Mouse (Mus musculus) 416B (cell line): ENCODE measurements around the gene Tcf15.
A peak's percentile ranks its signal among the peaks of the same experiment; 100 is the strongest.

Experiments used
- DNase-seq: peaks from one replicate; pipeline ENCODE4 v3.0.0; 2011; ENCODE audit warnings: low read depth

Tcf15 gene

DNA sequence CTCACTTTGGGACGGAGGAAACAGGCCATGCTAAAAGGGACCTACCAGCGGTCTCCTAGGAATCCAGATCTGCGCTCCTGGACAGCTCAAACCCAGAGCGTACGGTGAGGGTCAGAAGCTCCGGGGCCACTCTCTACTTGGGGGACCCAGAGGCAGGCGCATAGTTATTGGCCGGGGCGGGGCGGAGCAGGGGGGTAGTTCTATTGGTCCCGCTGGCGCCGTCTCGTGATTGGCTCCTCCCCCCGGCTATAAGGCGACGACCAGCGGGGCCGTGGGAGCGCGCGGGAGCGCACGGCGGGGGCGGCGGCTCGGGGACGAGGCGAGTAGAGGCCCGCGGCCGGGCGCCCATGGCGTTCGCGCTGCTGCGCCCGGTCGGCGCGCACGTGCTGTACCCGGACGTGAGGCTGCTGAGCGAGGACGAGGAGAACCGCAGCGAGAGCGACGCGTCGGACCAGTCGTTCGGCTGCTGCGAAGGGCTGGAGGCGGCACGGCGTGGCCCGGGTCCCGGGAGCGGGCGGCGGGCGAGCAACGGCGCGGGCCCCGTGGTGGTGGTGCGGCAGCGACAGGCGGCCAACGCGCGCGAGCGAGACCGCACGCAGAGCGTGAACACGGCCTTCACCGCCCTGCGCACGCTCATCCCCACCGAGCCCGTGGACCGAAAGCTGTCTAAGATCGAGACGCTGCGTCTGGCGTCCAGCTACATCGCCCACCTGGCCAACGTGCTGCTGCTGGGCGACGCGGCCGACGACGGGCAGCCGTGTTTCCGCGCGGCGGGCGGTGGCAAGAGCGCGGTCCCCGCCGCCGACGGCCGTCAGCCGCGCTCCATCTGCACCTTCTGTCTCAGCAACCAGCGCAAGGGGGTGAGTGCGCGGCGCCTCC, at the start of gene Tcf15:
TSS of gene Tcf15 (plus strand) at position 283 of the 879 bp plus-strand sequence.
- DNase-seq = no peak

DNA sequence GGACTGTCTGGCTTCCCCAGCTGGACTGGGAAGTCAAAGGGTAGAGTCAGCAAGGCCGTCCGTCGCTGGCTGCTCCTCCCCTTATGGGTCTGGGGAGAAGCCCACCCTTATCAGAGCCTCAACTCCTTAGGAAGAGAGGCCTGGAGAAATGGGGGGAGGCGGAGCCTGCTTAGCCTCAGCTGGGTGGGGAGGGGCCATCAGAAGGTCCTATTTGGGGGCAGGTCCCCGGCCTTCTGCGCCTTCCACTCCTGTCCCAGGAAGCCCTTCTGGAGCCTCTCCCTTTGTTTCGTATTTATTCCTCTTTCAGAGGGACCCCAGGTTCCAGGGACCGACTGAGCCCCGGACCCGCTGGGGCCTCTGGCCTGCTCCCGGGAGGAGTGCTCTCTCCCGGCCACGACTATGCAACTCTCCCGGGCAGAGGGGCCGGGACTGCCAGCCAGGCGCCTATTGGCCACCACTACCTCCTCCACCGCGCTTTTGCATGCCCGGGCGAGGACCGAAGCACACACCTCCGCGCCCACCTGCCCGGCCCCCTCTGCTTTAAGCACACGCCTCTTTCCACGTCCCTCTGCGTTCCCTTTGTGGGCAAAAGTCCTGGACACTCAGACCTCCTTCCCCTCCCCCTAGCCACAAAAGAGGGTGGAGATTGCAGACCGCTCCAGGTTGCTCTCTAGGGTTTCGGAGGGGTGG, 48.4 kb upstream of the Tcf15 start:
- no peak for DNase-seq

DNA sequence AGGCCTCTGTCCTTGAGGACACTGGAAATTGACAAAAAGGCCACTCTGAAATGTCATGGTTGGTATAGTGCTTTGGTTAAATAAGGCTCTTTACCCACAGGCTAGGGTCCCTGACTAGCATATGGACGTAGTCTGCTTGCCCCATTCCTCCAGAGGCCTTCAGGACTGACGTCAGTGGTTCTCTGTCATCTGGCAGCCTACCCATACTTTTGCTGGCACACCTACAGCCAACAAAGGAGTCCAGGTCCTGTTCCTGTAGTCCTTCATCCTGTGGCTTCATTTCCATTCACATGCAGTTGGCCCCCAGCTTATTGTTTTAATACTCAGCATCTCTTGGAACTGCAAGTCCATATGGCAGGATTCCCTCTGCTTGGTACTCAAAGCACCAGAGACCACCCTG, 46.4 kb upstream of the Tcf15 start:
- no peak for DNase-seq

DNA sequence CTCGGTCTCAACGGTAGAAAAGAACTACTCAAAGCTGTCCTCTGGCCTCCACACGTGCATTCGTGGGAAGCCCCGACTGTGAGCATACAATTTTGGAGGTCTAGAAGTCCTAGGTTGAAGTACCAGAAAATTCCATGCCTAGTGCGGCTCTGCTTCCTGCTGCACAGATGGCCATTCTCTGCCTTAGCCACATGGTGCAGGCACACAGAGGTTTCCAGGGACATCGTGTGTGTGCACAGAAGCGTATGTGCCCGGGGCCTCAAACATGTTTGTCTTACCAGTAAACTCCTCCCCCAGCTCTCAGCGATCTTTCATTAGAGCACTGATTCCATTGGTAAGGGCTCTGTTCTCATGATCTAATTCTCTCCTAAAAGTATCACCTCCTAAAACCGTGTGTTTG, 45.4 kb upstream of the Tcf15 start:
- no peak for DNase-seq

- DNase-seq = no peak
Measured at GRCm38 (mm10) chr2:152099538-152099937, 43.8 kb upstream of the Tcf15 start.

- DNase-seq = no peak
Measured at GRCm38 (mm10) chr2:152101761-152102160, 41.6 kb upstream of the Tcf15 start.

DNA sequence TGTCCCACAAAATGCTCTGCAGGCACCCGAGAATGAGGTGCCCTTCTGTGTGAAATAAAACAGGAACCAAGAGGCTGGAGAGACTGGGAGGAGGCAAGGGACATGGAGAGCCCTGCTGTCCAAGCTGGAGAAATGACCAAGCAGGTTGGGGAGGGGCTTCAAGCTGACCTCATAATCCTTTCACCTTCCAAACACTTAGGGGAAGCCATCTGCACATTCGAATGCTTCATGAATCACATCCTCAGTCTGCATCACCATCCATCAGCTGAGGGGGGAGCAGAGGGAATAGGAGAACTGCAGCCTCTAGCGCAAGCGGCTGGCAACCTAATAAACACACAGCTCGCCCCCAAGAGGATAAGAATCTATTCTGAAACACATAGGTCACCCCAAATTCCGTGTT, 41.0 kb upstream of the Tcf15 start:
- DNase-seq = no peak

DNA sequence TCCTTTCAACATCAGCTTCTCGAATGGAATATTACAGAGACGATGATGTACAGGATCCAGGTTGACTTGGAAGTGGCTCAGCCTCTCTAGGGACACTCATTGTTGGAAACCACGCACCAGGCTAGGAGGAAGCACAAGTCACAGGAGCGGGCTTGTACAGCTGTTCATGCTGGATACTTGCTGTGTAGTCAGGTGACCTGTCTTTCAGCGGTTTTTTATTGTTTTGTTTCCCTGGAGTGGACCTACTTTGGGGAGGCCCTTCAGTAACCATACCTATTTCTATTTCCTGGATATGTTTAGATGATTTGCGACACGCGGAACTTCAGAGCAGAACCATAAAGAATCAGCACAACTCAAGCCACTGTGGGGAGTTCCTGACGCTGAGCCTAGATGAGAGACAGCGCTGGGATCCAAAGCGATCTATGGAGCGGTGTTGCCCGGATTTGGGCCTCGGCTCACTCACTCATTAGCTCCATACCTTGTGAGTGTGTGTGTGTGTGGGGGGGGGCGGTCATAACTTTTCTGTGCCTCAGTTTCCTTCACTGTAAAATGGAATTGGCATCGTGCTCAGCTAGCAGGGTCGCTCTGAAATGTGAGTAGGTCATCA, 38.5 kb upstream of the Tcf15 start:
- DNase-seq = peak; percentile 58

- DNase-seq = peak; percentile 94
Measured at GRCm38 (mm10) chr2:152105318-152106224, 37.8 kb upstream of the Tcf15 start, which contains the start of gene Srxn1. Srxn1 (plus strand) TSS chr2:152105516.

- peak; percentile 37 for DNase-seq
Measured at GRCm38 (mm10) chr2:152106225-152106595, 37.2 kb upstream of the Tcf15 start.

- no peak for DNase-seq
Measured at GRCm38 (mm10) chr2:152106597-152106996, 36.8 kb upstream of the Tcf15 start.

- DNase-seq = no peak
Measured at GRCm38 (mm10) chr2:152108702-152109101, 34.7 kb upstream of the Tcf15 start.

DNA sequence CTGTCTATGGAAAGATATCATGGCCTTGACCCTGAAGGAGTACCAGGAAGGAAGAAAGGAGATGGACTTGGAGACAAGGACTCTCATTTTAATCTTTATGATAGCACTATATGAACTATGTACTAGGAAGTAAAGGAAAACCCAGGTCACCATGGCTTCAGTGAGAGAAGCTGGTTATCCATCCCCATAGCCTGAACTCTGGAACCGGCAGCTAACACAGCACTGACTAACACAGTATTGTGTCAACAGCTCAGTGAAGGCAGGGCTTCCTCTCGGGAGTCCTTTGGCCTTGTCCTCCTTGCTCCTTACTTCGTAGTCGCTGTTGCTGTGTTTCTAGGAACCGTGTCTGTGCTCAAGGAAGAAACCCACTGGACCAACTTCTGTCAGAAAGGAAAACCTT, 34.0 kb upstream of the Tcf15 start:
- no peak for DNase-seq

DNA sequence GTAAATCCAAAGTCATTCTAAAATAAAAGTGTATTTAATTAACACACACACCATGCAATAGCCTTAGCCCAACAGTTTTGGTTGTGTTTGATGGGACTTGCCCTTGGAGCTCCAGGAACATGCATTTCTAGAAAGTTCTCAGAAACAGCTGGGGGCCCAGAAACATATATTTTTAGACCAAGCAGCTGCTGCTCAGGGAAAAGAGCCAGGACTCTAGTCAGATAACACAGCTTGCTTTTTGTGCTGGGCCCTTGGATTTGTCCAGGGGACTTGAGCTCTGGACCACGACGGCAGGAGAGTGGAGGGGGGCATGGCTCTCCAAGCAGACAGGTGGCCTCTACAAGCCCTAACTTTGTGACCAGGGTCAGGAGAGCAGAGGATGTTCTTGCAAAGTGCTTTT, 32.0 kb upstream of the Tcf15 start:
- DNase-seq = no peak

DNA sequence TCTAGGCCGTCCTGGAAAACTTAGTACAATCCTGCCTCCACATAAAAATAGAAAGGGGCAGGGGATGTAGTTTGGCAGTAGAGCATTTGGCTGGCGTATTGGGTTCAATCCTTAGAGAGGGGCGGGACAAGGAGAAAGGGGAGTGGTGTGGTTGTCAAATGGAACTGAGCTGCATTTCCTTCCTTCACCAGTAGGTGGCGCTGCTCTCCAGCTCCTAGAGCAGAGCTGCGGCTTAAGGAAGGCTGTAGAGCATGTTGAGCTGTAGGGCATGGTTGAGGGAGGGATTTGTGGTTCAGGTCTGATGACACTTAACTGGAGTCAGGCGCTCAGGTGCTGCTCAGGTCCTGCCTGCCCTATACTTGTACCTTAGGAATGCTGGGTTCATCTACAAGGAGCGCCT, 31.4 kb upstream of the Tcf15 start:
- peak; percentile 90 for DNase-seq

DNA sequence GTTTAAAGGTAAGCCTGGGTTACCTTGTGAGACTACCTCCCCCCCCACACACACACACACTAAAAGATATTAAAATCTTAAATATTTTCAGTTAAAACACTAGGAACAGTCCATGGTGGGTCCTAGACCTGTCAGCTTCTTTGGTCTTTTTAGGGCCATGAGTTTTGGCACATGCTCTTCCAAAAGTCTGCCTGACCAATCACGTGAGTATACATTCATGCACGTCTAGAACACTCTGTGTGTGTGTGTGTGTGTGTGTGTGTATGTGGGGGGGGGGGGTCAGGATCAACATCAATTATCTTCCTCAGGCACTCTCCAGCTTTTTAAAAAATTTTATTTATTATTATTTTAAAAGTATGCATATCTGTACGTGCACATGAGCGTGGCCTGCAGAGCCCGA, 30.9 kb upstream of the Tcf15 start:
- no peak for DNase-seq

DNA sequence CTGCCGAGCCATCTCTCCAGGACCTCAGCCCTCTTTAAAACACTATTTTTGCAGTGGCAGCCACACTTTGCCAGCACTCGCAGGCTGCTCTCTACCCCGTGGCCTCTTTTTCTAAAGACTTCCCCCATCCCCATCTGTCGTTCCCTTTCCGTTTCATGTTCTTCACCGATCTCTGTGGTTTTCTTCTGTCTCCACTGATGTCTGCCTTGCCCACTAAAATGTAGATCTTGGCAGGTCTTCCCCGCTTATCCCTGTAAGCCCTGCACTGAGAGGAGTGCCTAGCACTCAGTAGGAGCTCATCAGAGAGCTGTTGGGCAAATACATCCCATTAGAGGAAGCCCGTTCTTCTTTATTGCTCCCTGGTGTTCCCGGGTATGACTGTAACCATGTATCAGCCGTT, 30.4 kb upstream of the Tcf15 start:
- no peak for DNase-seq

- no peak for DNase-seq
Measured at GRCm38 (mm10) chr2:152114057-152114975, 29.0 kb upstream of the Tcf15 start.

- DNase-seq = no peak
Measured at GRCm38 (mm10) chr2:152117694-152118093, 25.7 kb upstream of the Tcf15 start.

- DNase-seq = no peak
Measured at GRCm38 (mm10) chr2:152119228-152119865, 24.0 kb upstream of the Tcf15 start.
